8 mouse cellular contexts compared by ENCODE assay signal in genomic region chr6:122402240-122402639, GRCm38 (mm10).
DNase-seq lines count a peak whose midpoint lies in the region; ATAC-seq lines count a peak whose summit lies in the region.

No protein-coding gene starts in this region.

- H3K4me3 ChIP-seq in midbrain, embryonic 10.5 days: no peak overlapping the region
- H3K4me3 ChIP-seq in midbrain, embryonic 15.5 days: no peak overlapping the region

- ATAC-seq in midbrain, embryonic 15.5 days (replicated peaks): no peak
- no peak for ATAC-seq in monocyte, adult 5-6 weeks (replicated peaks; ENCODE audit: insufficient number of reproducible peaks, low FRiP score, low TSS enrichment, poor library complexity, severe bottlenecking)

- no peak overlapping the region for H3K4me2 ChIP-seq in midbrain, embryonic 15.5 days

- no peaks in the 10 kb centered on the region for H3K27me3 ChIP-seq in midbrain, embryonic 10.5 days (ENCODE audit: low read depth, poor library complexity, severe bottlenecking)
- H3K27me3 ChIP-seq in midbrain, embryonic 15.5 days (replicated peaks): no peaks in the 10 kb centered on the region

- no peak overlapping the region for H3K27ac ChIP-seq in midbrain, embryonic 10.5 days (replicated peaks)
- H3K27ac ChIP-seq in midbrain, embryonic 15.5 days: no peak overlapping the region

- H3K36me3 ChIP-seq in midbrain, embryonic 10.5 days: no peaks in the 10 kb centered on the region
- H3K36me3 ChIP-seq in midbrain, embryonic 15.5 days (replicated peaks): no peaks in the 10 kb centered on the region

- H3K9ac ChIP-seq in midbrain, embryonic 15.5 days: no peak overlapping the region

- WGBS in midbrain, embryonic 10.5 days: 16% methylated on average over 3 of the region's 3 CpGs
- WGBS in midbrain, embryonic 15.5 days: 20% methylated on average over 3 of the region's 3 CpGs

- no peaks in the 10 kb centered on the region for H3K9me3 ChIP-seq in midbrain, embryonic 10.5 days (replicated peaks)
- H3K9me3 ChIP-seq in midbrain, embryonic 15.5 days: no peaks in the 10 kb centered on the region

- H3K4me1 ChIP-seq in midbrain, embryonic 10.5 days: no peaks in the 10 kb centered on the region
- no peaks in the 10 kb centered on the region for H3K4me1 ChIP-seq in midbrain, embryonic 15.5 days

- DNase-seq in cerebellum, postnatal 10 days: peak; percentile 72 to 84
- no peak for DNase-seq in cerebellum, adult 9-11 months
- peak; percentile 18 for DNase-seq in midbrain, embryonic 10.5 days (ENCODE audit: low spot score)
- DNase-seq in adrenal gland, postnatal 25 days: peak; percentile 10
- DNase-seq in induced T-regulatory cell, adult 2 months (ENCODE audit: low read depth): peak; percentile 69
- peak; percentile 54 for DNase-seq in lung, postnatal 14 days
